Mouse (Mus musculus): Measurements from ENCODE around the gene Gldc.

Gene Gldc

DNA sequence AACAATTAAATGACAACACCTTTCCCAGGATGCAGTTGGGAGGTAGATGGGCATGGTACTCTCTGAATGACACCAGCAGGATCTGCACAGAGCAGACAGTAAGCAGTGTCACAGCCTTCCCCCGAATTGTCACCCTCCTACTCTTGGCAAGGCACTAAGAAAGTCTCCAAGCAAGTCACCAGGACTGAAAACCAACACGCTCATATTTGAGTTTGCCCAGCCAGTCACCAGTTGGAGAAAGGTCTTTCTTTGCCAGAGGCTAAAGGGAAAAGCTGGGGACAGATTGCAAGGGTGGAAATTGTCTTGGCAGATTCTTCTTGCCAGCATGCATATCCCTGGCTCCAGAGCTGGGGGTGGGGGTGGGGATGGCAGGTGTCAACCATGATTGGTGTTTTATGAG, 11.0 kb downstream of the Gldc start:
- in situ Hi-C loops (cut with MboI; ENCODE audit: low pct_unique_long_range_greater_than_20kb in 1 of 2, low sequenced_read_pairs in 2 of 2, unreplicated experiment in 1 of 2): no loop called here

DNA sequence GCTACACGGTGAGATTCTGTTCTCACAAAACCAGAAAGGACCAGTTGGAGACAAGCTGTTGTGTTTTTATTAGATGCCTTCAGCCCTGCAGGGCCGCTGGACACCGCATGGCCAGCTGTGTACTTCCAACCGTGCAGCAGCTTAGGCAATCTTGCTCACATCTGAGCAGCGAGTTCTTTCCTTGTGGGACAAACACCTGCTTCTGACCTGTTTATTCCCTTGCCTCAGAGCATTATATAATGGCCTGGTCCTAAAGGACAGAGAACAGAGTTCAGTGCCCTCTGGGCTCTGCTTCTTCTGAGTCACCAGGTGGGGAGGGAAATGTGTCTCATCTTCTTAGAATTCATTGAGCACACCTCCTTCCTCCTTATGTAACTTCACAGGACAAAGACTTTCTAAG, 12.4 kb downstream of the Gldc start:
- in situ Hi-C loops (cut with MboI; ENCODE audit: low pct_unique_long_range_greater_than_20kb in 1 of 2, low sequenced_read_pairs in 2 of 2, unreplicated experiment in 1 of 2): no loop called here

- in situ Hi-C loops (cut with MboI; ENCODE audit: low pct_unique_long_range_greater_than_20kb in 1 of 2, low sequenced_read_pairs in 2 of 2, unreplicated experiment in 1 of 2): no loop called here
Measured at GRCm38 (mm10) chr19:30160021-30160420, 15.2 kb downstream of the Gldc start.

- in situ Hi-C loops (cut with MboI; ENCODE audit: low pct_unique_long_range_greater_than_20kb in 1 of 2, low sequenced_read_pairs in 2 of 2, unreplicated experiment in 1 of 2): no loop called here
Measured at GRCm38 (mm10) chr19:30158189-30158588, 17.0 kb downstream of the Gldc start.

DNA sequence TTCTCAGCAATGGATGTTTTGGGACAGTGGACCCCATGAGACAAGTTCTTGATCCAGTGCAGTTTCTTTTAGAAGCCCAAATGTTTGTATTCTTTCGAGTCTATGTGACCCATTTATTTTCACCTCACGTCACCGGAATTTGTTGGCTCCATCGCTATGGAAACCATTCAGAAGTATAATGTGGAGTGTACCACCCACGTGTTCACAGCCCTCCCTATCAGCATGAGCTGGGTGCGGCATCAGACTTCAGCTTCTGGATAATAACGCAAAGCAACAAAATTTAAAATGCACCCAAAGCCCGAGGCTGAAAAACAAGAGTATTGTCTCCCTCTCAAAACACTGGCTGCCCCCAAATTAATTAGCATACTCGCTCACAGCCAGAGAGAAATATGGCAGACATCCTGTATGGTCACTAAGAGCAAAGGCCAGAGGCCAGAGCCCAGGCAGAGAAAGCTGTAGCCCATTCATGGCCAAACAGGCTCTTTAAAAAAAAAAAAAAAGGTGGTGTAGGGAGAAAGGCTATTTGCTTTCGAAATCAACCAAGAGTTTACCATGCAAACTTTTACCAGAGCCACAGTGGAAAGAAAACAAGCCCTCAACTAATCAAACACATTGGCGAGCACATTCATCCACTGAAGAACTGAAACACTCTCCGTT, 18.1 kb downstream of the Gldc start:
- in situ Hi-C loops (cut with MboI; ENCODE audit: low pct_unique_long_range_greater_than_20kb in 1 of 2, low sequenced_read_pairs in 2 of 2, unreplicated experiment in 1 of 2): no loop called here

DNA sequence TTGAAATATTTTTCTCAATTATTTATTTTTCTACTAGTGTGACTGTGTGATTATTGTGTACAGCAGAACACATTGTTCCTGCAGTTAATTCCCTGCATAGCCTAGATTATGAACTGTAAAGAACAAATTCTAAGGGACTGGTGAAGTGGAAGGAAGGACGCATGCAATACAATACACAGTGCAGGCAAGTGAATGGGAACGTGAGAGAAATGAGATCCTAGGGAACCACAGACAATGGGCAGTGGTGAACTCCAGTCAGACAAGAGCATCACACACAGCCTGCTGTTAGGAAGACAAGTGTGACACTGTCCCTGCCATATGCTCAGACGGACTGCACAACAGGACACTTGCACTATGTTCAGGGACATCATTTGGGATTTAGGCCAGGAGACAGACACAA, 21.5 kb downstream of the Gldc start:
- in situ Hi-C loops (cut with MboI; ENCODE audit: low pct_unique_long_range_greater_than_20kb in 1 of 2, low sequenced_read_pairs in 2 of 2, unreplicated experiment in 1 of 2): no loop called here

DNA sequence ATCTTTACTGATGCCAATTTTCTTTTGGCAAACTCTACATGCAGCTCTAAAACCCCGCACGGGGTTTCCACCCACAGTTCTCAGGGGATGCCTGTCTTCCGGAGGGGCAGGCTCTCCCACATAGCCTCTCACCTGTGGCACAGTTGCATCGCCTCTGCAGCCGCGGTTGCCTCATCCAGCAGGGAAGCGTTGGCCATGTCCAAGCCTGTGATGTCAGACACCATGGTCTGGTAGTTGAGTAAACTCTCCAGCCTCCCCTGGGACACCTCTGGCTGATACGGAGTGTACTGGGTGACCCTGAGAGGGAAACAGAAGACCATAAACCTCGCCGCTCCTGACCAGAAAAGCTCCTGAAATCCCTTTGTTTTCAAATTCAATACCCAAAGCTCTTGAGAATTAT, 23.9 kb downstream of the Gldc start:
- in situ Hi-C loops (cut with MboI; ENCODE audit: low pct_unique_long_range_greater_than_20kb in 1 of 2, low sequenced_read_pairs in 2 of 2, unreplicated experiment in 1 of 2): no loop called here

DNA sequence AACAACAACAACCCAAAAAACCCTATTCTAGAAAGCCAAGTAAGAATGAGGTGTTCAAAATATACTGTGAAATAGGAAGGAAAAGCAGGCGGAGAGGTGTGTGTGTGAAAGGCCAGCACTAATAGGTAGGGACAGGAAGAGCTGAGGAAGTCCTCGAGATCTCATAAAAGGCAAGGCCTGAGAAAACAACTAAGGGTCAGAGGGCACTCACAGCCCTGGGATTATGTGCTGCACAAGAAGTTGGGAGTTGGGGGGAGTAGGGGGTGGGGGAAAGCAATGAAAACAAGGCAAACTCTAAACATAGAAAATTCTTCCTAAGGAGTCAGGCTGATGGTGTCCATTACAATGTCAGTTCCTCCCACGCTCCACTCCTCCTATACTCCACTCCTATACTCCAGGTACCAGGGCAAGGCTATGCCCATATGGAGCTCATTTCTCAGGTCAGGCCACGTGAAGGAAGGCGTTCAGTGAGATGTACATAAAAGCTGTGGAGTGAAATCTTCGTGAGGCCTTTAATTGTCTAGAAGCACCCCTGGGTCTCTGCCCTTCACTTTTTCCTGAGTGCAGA, 25.9 kb downstream of the Gldc start:
- in situ Hi-C loops (cut with MboI; ENCODE audit: low pct_unique_long_range_greater_than_20kb in 1 of 2, low sequenced_read_pairs in 2 of 2, unreplicated experiment in 1 of 2): no loop called here

- in situ Hi-C loops (cut with MboI; ENCODE audit: low pct_unique_long_range_greater_than_20kb in 1 of 2, low sequenced_read_pairs in 2 of 2, unreplicated experiment in 1 of 2): no loop called here
Measured at GRCm38 (mm10) chr19:30147306-30147705, 27.9 kb downstream of the Gldc start.

- in situ Hi-C loops (cut with MboI; ENCODE audit: low pct_unique_long_range_greater_than_20kb in 1 of 2, low sequenced_read_pairs in 2 of 2, unreplicated experiment in 1 of 2): no loop called here
Measured at GRCm38 (mm10) chr19:30146761-30147160, 28.5 kb downstream of the Gldc start.

- in situ Hi-C loops (cut with MboI; ENCODE audit: low pct_unique_long_range_greater_than_20kb in 1 of 2, low sequenced_read_pairs in 2 of 2, unreplicated experiment in 1 of 2): no loop called here
Measured at GRCm38 (mm10) chr19:30145106-30145505, 30.1 kb downstream of the Gldc start.

DNA sequence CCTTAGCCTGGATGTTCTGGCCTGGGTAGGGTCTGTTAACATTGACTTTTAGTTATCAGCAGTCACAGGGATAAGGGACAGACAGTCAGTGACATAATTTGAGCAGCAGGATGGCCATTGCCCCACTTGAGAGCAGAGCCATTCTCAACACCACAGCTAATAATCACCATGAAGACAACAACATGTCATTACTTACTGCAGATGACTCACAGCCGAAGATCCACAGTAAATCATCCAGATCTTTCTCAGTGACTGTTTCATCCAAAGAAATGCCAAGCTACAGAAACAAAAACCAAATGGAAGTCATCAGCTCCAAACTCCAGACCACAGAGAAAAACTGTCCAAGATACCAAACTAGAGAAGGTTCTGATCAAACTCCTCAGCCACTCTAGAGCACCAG, 38.9 kb downstream of the Gldc start:
- in situ Hi-C loops (cut with MboI; ENCODE audit: low pct_unique_long_range_greater_than_20kb in 1 of 2, low sequenced_read_pairs in 2 of 2, unreplicated experiment in 1 of 2): no loop called here

DNA sequence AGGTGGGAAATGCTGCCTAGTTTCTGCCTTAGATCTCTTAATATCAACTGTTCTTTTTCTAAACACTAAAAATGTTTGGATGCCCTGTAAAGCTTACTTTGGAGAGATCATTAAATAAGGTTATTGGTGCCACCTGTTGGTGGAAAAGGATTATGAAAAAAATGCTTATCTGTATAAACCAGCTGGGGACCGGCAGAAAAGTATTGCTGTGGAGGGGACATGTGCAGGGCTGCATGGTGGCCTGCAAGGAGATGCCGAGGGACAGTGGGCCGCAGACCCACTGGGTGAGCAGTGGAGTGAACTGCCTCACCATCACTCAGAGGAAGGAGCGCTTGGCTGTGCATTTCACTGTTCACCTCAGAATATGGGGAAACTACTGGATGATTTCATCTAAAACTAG, 47.1 kb downstream of the Gldc start:
- in situ Hi-C loops (cut with MboI; ENCODE audit: low pct_unique_long_range_greater_than_20kb in 1 of 2, low sequenced_read_pairs in 2 of 2, unreplicated experiment in 1 of 2): no loop called here

DNA sequence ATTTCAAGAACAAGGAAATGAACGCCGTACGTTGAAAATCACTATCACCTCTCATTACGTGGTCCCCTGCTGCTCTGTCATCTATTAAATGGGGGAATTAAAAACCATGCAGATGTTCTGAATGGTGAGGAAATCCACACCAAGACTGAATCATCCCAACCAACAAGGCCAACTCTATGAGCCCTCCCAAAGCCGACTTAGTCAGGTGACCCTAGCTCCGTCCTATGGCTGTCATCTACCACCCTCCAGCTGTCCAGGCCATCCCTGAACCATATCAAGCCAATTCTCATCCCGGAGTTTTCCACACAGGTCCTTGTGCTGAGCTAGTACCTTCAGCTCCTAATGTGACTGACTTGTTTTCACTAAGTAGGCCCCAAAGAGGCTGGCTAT, 49.6 kb downstream of the Gldc start:
- in situ Hi-C loops (cut with MboI; ENCODE audit: low pct_unique_long_range_greater_than_20kb in 1 of 2, low sequenced_read_pairs in 2 of 2, unreplicated experiment in 1 of 2): no loop called here

- in situ Hi-C loops (cut with MboI; ENCODE audit: low pct_unique_long_range_greater_than_20kb in 1 of 2, low sequenced_read_pairs in 2 of 2, unreplicated experiment in 1 of 2): no loop called here
Measured at GRCm38 (mm10) chr19:30124999-30125669, 50.1 kb downstream of the Gldc start.

DNA sequence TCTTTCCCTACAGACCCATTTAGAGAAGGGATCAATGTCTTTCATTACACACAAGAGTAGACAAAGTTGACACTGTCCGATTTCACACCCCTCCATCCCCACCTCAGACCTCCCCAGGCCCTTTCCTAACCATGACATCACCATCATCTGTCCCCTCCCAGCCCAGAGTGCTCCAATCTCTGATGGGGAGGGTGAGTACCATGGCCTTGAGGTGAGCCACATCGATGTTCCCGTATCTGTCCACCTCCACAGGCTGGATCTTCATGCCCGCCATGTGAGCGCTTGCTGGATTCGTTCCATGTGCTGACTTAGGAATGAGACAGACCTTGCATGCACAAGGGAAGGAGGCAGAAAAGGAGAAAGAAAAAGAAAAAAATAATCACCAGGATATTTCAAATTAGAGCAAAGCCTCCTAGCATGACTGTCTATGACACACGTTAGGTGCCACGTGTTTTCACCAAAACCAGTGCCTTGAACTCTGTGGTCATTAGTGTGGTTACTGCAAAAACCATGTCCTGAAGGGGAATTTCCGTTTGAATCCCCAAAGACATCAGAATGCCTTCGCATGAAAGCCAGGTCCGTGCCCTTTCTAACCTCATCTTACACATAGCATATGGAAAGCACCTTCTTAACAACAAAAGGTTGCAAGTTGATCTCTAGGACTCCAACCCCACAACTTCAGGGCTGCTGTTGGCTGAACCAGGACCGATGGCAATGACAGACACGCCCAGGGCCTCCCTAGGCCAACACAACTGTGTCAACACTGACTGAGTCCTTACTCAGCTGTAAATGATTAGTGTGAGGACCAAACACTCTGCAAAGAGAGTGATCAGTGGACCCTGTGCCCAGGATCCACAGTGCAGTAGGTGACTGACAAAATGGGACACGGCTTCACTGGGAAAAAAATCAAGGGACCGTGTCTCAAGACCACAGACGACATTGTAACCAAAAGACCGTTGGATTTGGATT, 56.6 kb downstream of the Gldc start:
- in situ Hi-C loops (cut with MboI; ENCODE audit: low pct_unique_long_range_greater_than_20kb in 1 of 2, low sequenced_read_pairs in 2 of 2, unreplicated experiment in 1 of 2): no loop called here

GRCm38 (mm10) chr19:30117775-30118174, 57.5 kb downstream of the Gldc start:
- in situ Hi-C loops (cut with MboI; ENCODE audit: low pct_unique_long_range_greater_than_20kb in 1 of 2, low sequenced_read_pairs in 2 of 2, unreplicated experiment in 1 of 2): no loop called here

- in situ Hi-C loops (cut with MboI; ENCODE audit: low pct_unique_long_range_greater_than_20kb in 1 of 2, low sequenced_read_pairs in 2 of 2, unreplicated experiment in 1 of 2): no loop called here
Measured at GRCm38 (mm10) chr19:30117241-30117640, 58.0 kb downstream of the Gldc start.

- in situ Hi-C loops (cut with MboI; ENCODE audit: low pct_unique_long_range_greater_than_20kb in 1 of 2, low sequenced_read_pairs in 2 of 2, unreplicated experiment in 1 of 2): no loop called here
Measured at GRCm38 (mm10) chr19:30115606-30116005, 59.6 kb downstream of the Gldc start.
